Mouse (Mus musculus) CD4-positive, CD25-positive, alpha-beta regulatory T cell, adult 4 months (primary cell): ENCODE measurements around the gene Slc4a1ap. TPM values are rescaled to one million over a fixed set of nuclear protein-coding genes. Genes with fewer than 3 reads are reported as not detected.

Source experiments
- polyA plus RNA-seq, 2 experiments: library from polyadenylated mRNA; unstranded; fragments of 100-300 nt; shearing (Covaris generic); gene quantifications; one replicate each; pipeline ENCODE4 v1.2.1; 2017

Slc4a1ap gene
- polyA plus RNA-seq, 2 experiments from 2014 or later: 21.8 to 31.2 TPM

Other genes with a start within 250 kb of the Slc4a1ap start
- 1 to 10 TPM; 4.8 to 10.0 TPM for gene Ift172, start 235.9 kb upstream of the Slc4a1ap start, polyA plus RNA-seq
- gene Fndc4, start 230.9 kb upstream of the Slc4a1ap start, polyA plus RNA-seq: not detected
- gene Gckr, start 229.6 kb upstream of the Slc4a1ap start, polyA plus RNA-seq: not detected
- gene Zfp512, start 74.6 kb upstream of the Slc4a1ap start, polyA plus RNA-seq: 10 to 100 TPM; 37.1 to 50.1 TPM
- gene 4930548H24Rik, start 41.3 kb upstream of the Slc4a1ap start, polyA plus RNA-seq: under 1 TPM in 1 of 2 experiments, not detected in 1; 0.71 TPM
- 10 to 100 TPM; 48.2 to 60.4 TPM for gene Gpn1, start 32.3 kb upstream of the Slc4a1ap start, polyA plus RNA-seq
- gene Supt7l, start 812 bp downstream of the Slc4a1ap start, polyA plus RNA-seq: 10 to 100 TPM; 16.4 to 24.3 TPM
- 100 to 1,000 TPM; 231 to 312 TPM for gene Mrpl33, start 69.9 kb downstream of the Slc4a1ap start, polyA plus RNA-seq
- 10 to 100 TPM; 18.7 to 19.4 TPM for gene Rbks, start 170.6 kb downstream of the Slc4a1ap start, polyA plus RNA-seq
- gene Babam2, start 170.7 kb downstream of the Slc4a1ap start, polyA plus RNA-seq: 100 to 1,000 TPM; 104 to 119 TPM